Mouse (Mus musculus): ENCODE data around the gene Camkv. TPM values are rescaled to one million over a fixed set of nuclear protein-coding genes. Genes with fewer than 3 reads are reported as not detected.
A peak's percentile ranks its signal among the peaks of the same experiment; 100 is the strongest.

The Camkv gene
- polyA plus RNA-seq, 1 experiment from 2014 or later: 3.6 TPM

GRCm38 (mm10) chr9:107975399-107976386 is 40.2 kb downstream of the Camkv start, which contains the start of gene Uba7:
Gene Uba7 (plus strand): TSS chr9:107975505.
- ATAC-seq (ENCODE audit: low FRiP score) (no peak), DNase-seq (ENCODE audit: low spot score) (no peak)
- Histone ChIP-seq H3K27me3 (ENCODE audit: control insufficient read depth, insufficient read depth, low read length) (no peaks in the 10 kb centered on the region), H3K4me2 (replicated peaks; ENCODE audit: low read depth, low read length) (no peak within 1 kb of the TSS), H3K4me1 (replicated peaks; ENCODE audit: control insufficient read depth, insufficient read depth, low read length) (no peaks in the 10 kb centered on the region), H3K9ac (ENCODE audit: low read depth, low read length) (no peak within 1 kb of the TSS), H3K9me3 (ENCODE audit: control insufficient read depth, low read length) (no peaks in the 10 kb centered on the region), H3K36me3 (ENCODE audit: control insufficient read depth, insufficient read depth, low read length) (no peaks in the 10 kb centered on the region), H3K27ac (ENCODE audit: low read depth, low read length) (no peak within 1 kb of the TSS), H3K4me3 (ENCODE audit: low read depth, low read length) (no peak within 1 kb of the TSS)
- WGBS: 70% methylated on average over 12 of the region's 12 CpGs

DNA sequence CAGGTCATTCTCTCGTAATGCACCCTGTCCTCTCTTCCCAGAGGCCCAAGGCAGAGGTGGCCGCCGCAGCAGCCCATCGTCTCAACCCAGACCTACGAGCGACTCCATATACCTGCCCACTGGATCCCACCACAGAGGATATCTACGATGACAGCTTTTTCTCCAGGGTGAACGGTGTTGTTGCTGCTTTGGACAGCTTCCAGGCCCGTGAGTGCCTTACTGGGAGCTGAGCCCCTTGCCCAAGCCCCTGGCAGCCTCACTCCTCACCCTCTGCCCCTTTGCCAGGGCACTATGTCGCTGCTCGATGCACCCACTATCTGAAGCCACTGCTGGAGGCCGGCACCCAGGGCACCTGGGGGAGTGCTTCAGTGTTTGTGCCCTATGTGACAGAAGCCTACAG is 43.3 kb downstream of the Camkv start:
- ATAC-seq (ENCODE audit: low FRiP score) (no peak), DNase-seq (ENCODE audit: low spot score) (no peak)
- no peak overlapping the region for H3K9ac ChIP-seq (ENCODE audit: low read depth, low read length)
- H3K4me3 ChIP-seq (ENCODE audit: low read depth, low read length): no peak overlapping the region
- H3K36me3 ChIP-seq (ENCODE audit: control insufficient read depth, insufficient read depth, low read length): no peaks in the 10 kb centered on the region
- H3K27me3 ChIP-seq (ENCODE audit: control insufficient read depth, insufficient read depth, low read length): no peaks in the 10 kb centered on the region; the same call in 1 of the 2 replicates
- no peak overlapping the region for H3K27ac ChIP-seq (ENCODE audit: low read depth, low read length)
- H3K4me1 ChIP-seq (replicated peaks; ENCODE audit: control insufficient read depth, insufficient read depth, low read length): peaks cover 2% of the 10 kb centered on the region; the same call in 1 of the 2 replicates
- 90% methylated on average over 12 of the region's 12 CpGs for WGBS
- H3K9me3 ChIP-seq (ENCODE audit: control insufficient read depth, low read length): no peaks in the 10 kb centered on the region
- H3K4me2 ChIP-seq (replicated peaks; ENCODE audit: low read depth, low read length): no peak overlapping the region

GRCm38 (mm10) chr9:107981684-107982605 is 46.5 kb downstream of the Camkv start:
- Histone ChIP-seq H3K27ac (ENCODE audit: low read depth, low read length) (peak overlapping the region; percentile 83), H3K27me3 (ENCODE audit: control insufficient read depth, insufficient read depth, low read length) (peaks cover 7% of the 10 kb centered on the region), H3K4me1 (replicated peaks; ENCODE audit: control insufficient read depth, insufficient read depth, low read length) (peaks cover 2% of the 10 kb centered on the region; the same call in 1 of the 2 replicates), H3K9ac (ENCODE audit: low read depth, low read length) (peak overlapping the region; percentile 54), H3K9me3 (ENCODE audit: control insufficient read depth, low read length) (no peaks in the 10 kb centered on the region), H3K4me2 (replicated peaks; ENCODE audit: low read depth, low read length) (peak overlapping the region; percentile 21), H3K4me3 (ENCODE audit: low read depth, low read length) (no peak overlapping the region), H3K36me3 (ENCODE audit: control insufficient read depth, insufficient read depth, low read length) (no peaks in the 10 kb centered on the region)
- peak; percentile 53 for DNase-seq (ENCODE audit: low spot score)
- ATAC-seq (ENCODE audit: low FRiP score): no peak
- WGBS: 44% methylated on average over 7 of the region's 7 CpGs

DNA sequence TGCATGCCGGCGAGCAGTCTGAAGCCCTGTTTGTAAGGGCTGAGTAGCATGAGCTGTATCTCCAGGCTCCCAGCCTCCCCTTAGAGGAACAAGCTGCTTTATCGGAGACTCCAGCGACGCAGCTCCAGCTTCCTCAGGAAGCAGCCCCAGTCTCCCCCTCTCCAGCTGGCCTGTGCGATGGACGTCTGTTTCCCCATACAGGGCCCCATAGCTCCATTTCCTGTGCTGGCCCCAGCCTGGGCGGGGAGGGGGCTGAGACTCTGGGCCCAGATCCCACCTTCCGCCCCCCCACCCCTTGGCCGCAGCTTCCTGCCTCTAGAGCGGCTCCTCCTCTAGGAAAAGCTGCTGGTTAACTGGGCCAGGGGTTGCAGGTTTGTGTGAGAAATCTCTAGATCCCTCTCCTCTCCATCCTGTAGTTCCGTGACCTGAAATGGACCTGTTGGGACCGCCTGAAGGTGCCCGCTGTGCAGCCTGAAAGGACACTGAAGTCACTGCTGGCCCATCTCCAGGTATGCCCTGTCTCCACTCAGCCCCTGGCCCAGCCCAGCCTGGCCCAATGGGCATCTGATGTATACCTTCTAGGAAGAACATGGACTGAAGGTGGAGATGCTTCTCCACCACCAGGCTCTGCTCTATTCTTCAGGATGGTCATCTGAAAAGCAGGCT is 47.3 kb downstream of the Camkv start, which contains the start of gene Gm20661:
Gene Gm20661 (plus strand): TSS at position 378 of the 666 bp plus-strand sequence.
- Histone ChIP-seq H3K4me2 (replicated peaks; ENCODE audit: low read depth, low read length) (peak within 1 kb of the TSS; percentile 89), H3K4me3 (ENCODE audit: low read depth, low read length) (peak within 1 kb of the TSS; percentile 64; the same call in 1 of the 2 replicates), H3K9me3 (ENCODE audit: control insufficient read depth, low read length) (no peaks in the 10 kb centered on the region), H3K27ac (ENCODE audit: low read depth, low read length) (peak within 1 kb of the TSS; percentile 83), H3K9ac (ENCODE audit: low read depth, low read length) (peak within 1 kb of the TSS; percentile 54), H3K36me3 (ENCODE audit: control insufficient read depth, insufficient read depth, low read length) (no peaks in the 10 kb centered on the region), H3K27me3 (ENCODE audit: control insufficient read depth, insufficient read depth, low read length) (peaks cover 7% of the 10 kb centered on the region), H3K4me1 (replicated peaks; ENCODE audit: control insufficient read depth, insufficient read depth, low read length) (peaks cover 2% of the 10 kb centered on the region; the same call in 1 of the 2 replicates)
- ATAC-seq (ENCODE audit: low FRiP score): 0 out of 2 replicates have a peak, but pooled peaks have one; percentile 15
- WGBS: 41% methylated on average over 14 of the region's 14 CpGs
- peak; percentile 65 for DNase-seq (ENCODE audit: low spot score)

DNA sequence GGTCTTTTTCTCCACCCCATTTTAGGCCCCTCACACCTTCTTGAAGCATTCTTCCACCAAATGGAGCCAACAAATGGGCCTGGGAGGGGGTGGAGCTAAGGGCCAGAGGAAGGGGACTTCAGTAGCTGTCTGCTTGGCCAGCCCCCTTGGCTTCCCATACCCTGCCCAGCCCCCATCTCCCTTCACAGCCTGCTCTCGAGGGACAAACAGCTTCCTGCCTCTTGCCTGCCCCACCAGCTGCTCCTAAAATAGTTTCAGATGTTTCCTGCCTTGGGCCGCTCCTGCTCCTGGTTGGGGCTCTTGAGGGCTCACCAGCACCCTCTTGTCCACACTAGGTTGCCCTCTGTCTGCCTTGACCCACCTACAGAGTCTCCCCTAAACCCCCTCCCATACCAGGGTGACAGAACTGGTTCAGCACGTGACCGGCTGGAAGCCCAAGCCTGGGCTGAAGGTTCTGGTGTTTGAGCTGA is 48.0 kb downstream of the Camkv start:
- H3K4me2 ChIP-seq (replicated peaks; ENCODE audit: low read depth, low read length): peak overlapping the region; percentile 22
- H3K9ac ChIP-seq (ENCODE audit: low read depth, low read length): no peak overlapping the region
- H3K36me3 ChIP-seq (ENCODE audit: control insufficient read depth, insufficient read depth, low read length): no peaks in the 10 kb centered on the region
- H3K9me3 ChIP-seq (ENCODE audit: control insufficient read depth, low read length): no peaks in the 10 kb centered on the region
- DNase-seq (ENCODE audit: low spot score) (peak; percentile 61), ATAC-seq (ENCODE audit: low FRiP score) (no peak)
- H3K4me1 ChIP-seq (replicated peaks; ENCODE audit: control insufficient read depth, insufficient read depth, low read length): peaks cover 2% of the 10 kb centered on the region; the same call in 1 of the 2 replicates
- peak overlapping the region; percentile 64; the same call in 1 of the 2 replicates for H3K4me3 ChIP-seq (ENCODE audit: low read depth, low read length)
- 48% methylated on average over 4 of the region's 4 CpGs for WGBS
- H3K27me3 ChIP-seq (ENCODE audit: control insufficient read depth, insufficient read depth, low read length): peaks cover 7% of the 10 kb centered on the region
- peak overlapping the region; percentile 73 for H3K27ac ChIP-seq (ENCODE audit: low read depth, low read length)

DNA sequence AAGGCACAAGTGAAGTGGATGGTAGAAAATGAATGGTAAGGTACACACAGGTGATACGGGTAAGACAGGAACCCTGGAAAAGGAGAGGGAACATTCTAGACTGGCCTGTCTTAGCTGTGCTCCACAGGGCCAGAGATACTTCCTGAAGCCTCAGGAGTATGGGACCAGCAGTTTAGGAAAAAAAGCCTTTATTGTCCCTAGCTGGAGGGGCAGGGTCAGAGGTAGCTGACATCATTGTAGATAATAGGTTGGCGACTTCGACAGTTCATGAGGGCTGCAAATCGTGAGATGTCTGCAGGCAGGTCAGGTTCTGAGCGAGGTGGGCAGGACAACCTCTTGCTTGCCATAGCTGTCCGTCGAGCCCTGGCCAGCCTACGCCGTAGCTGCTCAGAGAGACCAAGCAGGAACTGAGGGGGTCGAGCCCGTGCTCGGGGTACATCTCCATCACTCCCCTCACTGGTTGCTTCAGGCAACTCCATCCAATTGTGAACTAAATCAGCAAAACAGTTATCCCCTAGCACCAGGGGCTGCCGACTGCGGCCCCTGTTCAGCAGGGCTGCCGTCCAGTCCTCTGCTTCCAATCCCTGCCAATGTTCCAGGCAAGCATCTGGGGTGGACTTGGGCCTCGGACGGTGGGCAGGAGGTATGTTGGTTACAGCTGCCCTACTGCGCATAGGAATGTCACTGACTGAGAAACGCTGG is 48.7 kb downstream of the Camkv start:
- peak overlapping the region; percentile 64 for H3K4me3 ChIP-seq (ENCODE audit: low read depth, low read length)
- H3K4me2 ChIP-seq (replicated peaks; ENCODE audit: low read depth, low read length): peak overlapping the region; percentile 89
- no peak for DNase-seq (ENCODE audit: low spot score)
- peaks cover 2% of the 10 kb centered on the region; the same call in 1 of the 2 replicates for H3K4me1 ChIP-seq (replicated peaks; ENCODE audit: control insufficient read depth, insufficient read depth, low read length)
- no peaks in the 10 kb centered on the region for H3K9me3 ChIP-seq (ENCODE audit: control insufficient read depth, low read length)
- H3K27ac ChIP-seq (ENCODE audit: low read depth, low read length): peak overlapping the region; percentile 72
- no peak for ATAC-seq (ENCODE audit: low FRiP score)
- H3K9ac ChIP-seq (ENCODE audit: low read depth, low read length): no peak overlapping the region; the same call in 1 of the 2 replicates
- H3K27me3 ChIP-seq (ENCODE audit: control insufficient read depth, insufficient read depth, low read length): peaks cover 7% of the 10 kb centered on the region
- 60% methylated on average over 19 of the region's 19 CpGs for WGBS
- no peaks in the 10 kb centered on the region for H3K36me3 ChIP-seq (ENCODE audit: control insufficient read depth, insufficient read depth, low read length)

GRCm38 (mm10) chr9:107984754-107985055 is 49.2 kb downstream of the Camkv start:
- Histone ChIP-seq H3K36me3 (ENCODE audit: control insufficient read depth, insufficient read depth, low read length) (no peaks in the 10 kb centered on the region), H3K9ac (ENCODE audit: low read depth, low read length) (no peak overlapping the region; the same call in 1 of the 2 replicates), H3K4me3 (ENCODE audit: low read depth, low read length) (peak overlapping the region; percentile 64), H3K9me3 (ENCODE audit: control insufficient read depth, low read length) (no peaks in the 10 kb centered on the region), H3K4me2 (replicated peaks; ENCODE audit: low read depth, low read length) (peak overlapping the region; percentile 89), H3K27ac (ENCODE audit: low read depth, low read length) (peak overlapping the region; percentile 62; the same call in 1 of the 2 replicates), H3K4me1 (replicated peaks; ENCODE audit: control insufficient read depth, insufficient read depth, low read length) (peaks cover 2% of the 10 kb centered on the region; the same call in 1 of the 2 replicates), H3K27me3 (ENCODE audit: control insufficient read depth, insufficient read depth, low read length) (peaks cover 7% of the 10 kb centered on the region)
- ATAC-seq (ENCODE audit: low FRiP score): no peak
- no peak for DNase-seq (ENCODE audit: low spot score)
- WGBS: 50% methylated on average over 9 of the region's 9 CpGs

Data from hindbrain, embryonic 11.5 days (tissue).